Mouse (Mus musculus): ENCODE data around the gene Auts2.
"Not testable (repeated sequence)": the region's sequence is repeated elsewhere in the genome, so short reads cannot be mapped to it uniquely, and the experiment has no call there.

Auts2 gene

GRCm38 (mm10) chr5:132543118-132544071, at the start of gene Auts2:
TSS of gene Auts2 (minus strand) at chr5:132543344.
- no peak for DNase-seq (ENCODE audit: low spot score)

GRCm38 (mm10) chr5:132591721-132592695, 48.9 kb upstream of the Auts2 start:
- no peak for DNase-seq (ENCODE audit: low spot score)

GRCm38 (mm10) chr5:132579774-132580173, 36.6 kb upstream of the Auts2 start:
- no peak for DNase-seq (ENCODE audit: low spot score)

- not testable (repeated sequence) for DNase-seq (ENCODE audit: low spot score)
Observed at GRCm38 (mm10) chr5:132560771-132561170, 17.6 kb upstream of the Auts2 start.

GRCm38 (mm10) chr5:132545761-132546160, 2.6 kb upstream of the Auts2 start:
- DNase-seq (ENCODE audit: low spot score), result peak; percentile 48

GRCm38 (mm10) chr5:132544176-132544995, 1.2 kb upstream of the Auts2 start:
- DNase-seq (ENCODE audit: low spot score), result no peak

GRCm38 (mm10) chr5:132542381-132543020, 643 bp downstream of the Auts2 start:
- DNase-seq (ENCODE audit: low spot score), result no peak

- no peak for DNase-seq (ENCODE audit: low spot score)
Observed at GRCm38 (mm10) chr5:132541951-132542350, 1.2 kb downstream of the Auts2 start.

- DNase-seq (ENCODE audit: low spot score), result peak; percentile 30
Observed at GRCm38 (mm10) chr5:132541371-132541931, 1.7 kb downstream of the Auts2 start.

GRCm38 (mm10) chr5:132540841-132541311, 2.3 kb downstream of the Auts2 start:
- DNase-seq (ENCODE audit: low spot score), result peak; percentile 18

GRCm38 (mm10) chr5:132537475-132537874, 5.7 kb downstream of the Auts2 start:
- DNase-seq (ENCODE audit: low spot score), result no peak

- no peak for DNase-seq (ENCODE audit: low spot score)
Observed at GRCm38 (mm10) chr5:132526395-132526794, 16.7 kb downstream of the Auts2 start.

GRCm38 (mm10) chr5:132521358-132521873, 21.7 kb downstream of the Auts2 start:
- DNase-seq (ENCODE audit: low spot score), result no peak

- no peak for DNase-seq (ENCODE audit: low spot score)
Observed at GRCm38 (mm10) chr5:132517879-132518278, 25.3 kb downstream of the Auts2 start.

GRCm38 (mm10) chr5:132514521-132514920, 28.6 kb downstream of the Auts2 start:
- no peak for DNase-seq (ENCODE audit: low spot score)

- no peak for DNase-seq (ENCODE audit: low spot score)
Observed at GRCm38 (mm10) chr5:132513206-132513605, 29.9 kb downstream of the Auts2 start.

GRCm38 (mm10) chr5:132509464-132509885, 33.7 kb downstream of the Auts2 start:
- DNase-seq (ENCODE audit: low spot score), result no peak

GRCm38 (mm10) chr5:132504893-132505292, 38.3 kb downstream of the Auts2 start:
- DNase-seq (ENCODE audit: low spot score), result no peak

GRCm38 (mm10) chr5:132503431-132503830, 39.7 kb downstream of the Auts2 start:
- DNase-seq (ENCODE audit: low spot score), result no peak

- no peak for DNase-seq (ENCODE audit: low spot score)
Observed at GRCm38 (mm10) chr5:132502036-132502435, 41.1 kb downstream of the Auts2 start.

All from MN1 (cell line).